Mouse (Mus musculus) heart, postnatal 0 days (tissue): ENCODE measurements around the gene Rab1b.

Experiments
- CTCF ChIP-seq: IDR thresholded peaks from 2 replicates; pipeline ENCODE4 v1.5.1; 2016; ENCODE audit warnings: antibody characterized with exemption, control low read depth, low read depth
- EP300 ChIP-seq: IDR thresholded peaks from 2 replicates; pipeline ENCODE4 v1.6.1; 2016; ENCODE audit warnings: antibody characterized with exemption, low read depth

GRCm38 (mm10) chr19:5049325-5049724 lies 57.5 kb downstream of the Rab1b start:
- TF ChIP-seq EP300 (no peak), CTCF (no peak)
